Mouse (Mus musculus): ENCODE measurements around the gene Wnk4. TPM values are rescaled to one million over a fixed set of nuclear protein-coding genes. Genes with fewer than 3 reads are reported as not detected.

Wnk4 gene
- polyA plus RNA-seq, 1 experiment: 1.8 TPM

DNA sequence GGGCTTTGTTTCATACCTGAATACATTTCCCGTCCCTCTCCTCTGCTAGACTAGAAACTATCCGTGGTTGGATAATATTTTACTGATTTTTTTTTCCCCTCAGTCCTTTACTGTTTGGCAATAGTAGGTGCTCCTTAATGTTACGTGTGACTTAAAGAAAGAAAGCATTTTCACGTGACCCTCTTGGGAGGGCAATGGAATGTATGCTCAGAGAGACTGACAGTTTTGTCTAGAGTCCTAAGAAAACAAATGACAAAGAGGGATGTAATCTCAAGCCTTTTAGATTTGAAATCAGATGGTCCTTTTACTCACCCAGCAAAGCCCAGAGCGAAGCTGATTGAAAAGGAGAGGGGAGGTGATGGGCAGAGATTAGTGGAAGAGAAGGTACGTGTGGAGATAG lies 5.5 kb downstream of the Wnk4 start:
- H3K4me1 ChIP-seq (ENCODE audit: control insufficient read depth, insufficient read depth, low read length): peaks cover 10% of the 10 kb centered on the region; the same call in 1 of the 2 replicates

DNA sequence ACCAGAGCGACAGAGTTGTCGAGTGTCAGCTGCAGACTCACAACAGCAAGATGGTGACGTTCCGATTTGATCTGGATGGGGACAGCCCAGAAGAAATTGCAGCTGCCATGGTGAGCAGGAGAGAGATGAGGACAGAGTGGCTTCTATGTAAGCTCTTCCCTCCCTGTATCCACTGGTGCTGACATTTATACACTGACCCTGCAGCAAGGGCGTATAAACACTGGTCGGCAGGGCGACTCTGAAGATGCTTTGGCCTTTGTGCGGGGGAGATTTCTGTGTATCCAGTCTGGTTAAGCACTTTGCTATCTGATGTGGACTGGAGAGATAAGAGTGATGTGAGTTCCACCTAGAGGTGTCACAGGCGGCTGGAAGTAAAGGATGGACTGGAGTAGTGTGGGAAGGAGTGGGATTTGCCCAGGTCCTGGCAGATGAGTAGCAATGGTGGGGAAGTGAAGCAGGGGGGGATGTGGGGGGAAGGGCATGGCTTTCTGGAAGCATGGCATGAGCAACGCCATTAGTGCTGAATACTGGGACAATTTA lies 9.3 kb downstream of the Wnk4 start:
- H3K27ac ChIP-seq (ENCODE audit: insufficient read depth, low read length): no peak overlapping the region
- H3K4me1 ChIP-seq (ENCODE audit: control insufficient read depth, insufficient read depth, low read length): peaks cover 4% of the 10 kb centered on the region; the same call in 1 of the 2 replicates
- H3K4me3 ChIP-seq (ENCODE audit: insufficient read depth, low read length): no peak overlapping the region
- TF ChIP-seq CTCF (IDR thresholded peaks at IDR 0.05; ENCODE audit: borderline replicate concordance, insufficient read depth, low read length): no peak
- no peak for TF ChIP-seq POLR2A (IDR thresholded peaks at IDR 0.05; ENCODE audit: low read depth, low read length)

More for the DNA sequence above, 5.5 kb downstream of the Wnk4 start:
- TF ChIP-seq CTCF (IDR thresholded peaks at IDR 0.05; ENCODE audit: borderline replicate concordance, insufficient read depth, low read length) (no peak), POLR2A (IDR thresholded peaks at IDR 0.05; ENCODE audit: low read depth, low read length) (no peak)
- no peak overlapping the region for H3K4me3 ChIP-seq (ENCODE audit: insufficient read depth, low read length)
- H3K27ac ChIP-seq (ENCODE audit: insufficient read depth, low read length): no peak overlapping the region

- no peak for TF ChIP-seq CTCF (IDR thresholded peaks at IDR 0.05; ENCODE audit: borderline replicate concordance, insufficient read depth, low read length)
- TF ChIP-seq POLR2A (IDR thresholded peaks at IDR 0.05; ENCODE audit: low read depth, low read length): no peak
Observed at GRCm38 (mm10) chr11:101272446-101272845, 12.1 kb downstream of the Wnk4 start.

DNA sequence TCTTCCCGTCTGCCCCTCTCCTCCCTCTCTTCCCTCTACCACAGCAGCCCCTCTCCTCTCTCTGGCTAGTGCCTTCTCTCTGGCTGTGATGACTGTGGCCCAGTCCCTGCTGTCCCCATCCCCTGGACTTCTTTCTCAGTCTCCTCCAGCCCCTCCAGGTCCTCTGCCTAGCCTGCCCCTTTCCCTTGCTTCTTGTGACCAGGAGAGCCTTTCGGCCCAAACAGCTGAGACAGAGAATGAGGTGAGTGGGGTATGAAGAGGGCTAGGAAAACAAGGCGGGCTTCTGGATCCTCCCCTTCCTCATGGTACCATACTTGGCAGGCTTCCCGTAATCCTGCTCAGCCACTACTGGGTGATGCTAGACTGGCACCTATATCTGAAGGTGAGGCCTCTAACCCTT lies 14.9 kb downstream of the Wnk4 start:
- TF ChIP-seq POLR2A (IDR thresholded peaks at IDR 0.05; ENCODE audit: low read depth, low read length) (no peak), CTCF (IDR thresholded peaks at IDR 0.05; ENCODE audit: borderline replicate concordance, insufficient read depth, low read length) (no peak)
- peaks cover 5% of the 10 kb centered on the region; the same call in 1 of the 2 replicates for H3K4me1 ChIP-seq (ENCODE audit: control insufficient read depth, insufficient read depth, low read length)
- no peak overlapping the region for H3K4me3 ChIP-seq (ENCODE audit: insufficient read depth, low read length)
- H3K27ac ChIP-seq (ENCODE audit: insufficient read depth, low read length): no peak overlapping the region

More at GRCm38 (mm10) chr11:101272446-101272845, 12.1 kb downstream of the Wnk4 start:
- H3K27ac ChIP-seq (ENCODE audit: insufficient read depth, low read length): no peak overlapping the region
- H3K4me3 ChIP-seq (ENCODE audit: insufficient read depth, low read length): no peak overlapping the region
- H3K4me1 ChIP-seq (ENCODE audit: control insufficient read depth, insufficient read depth, low read length): peaks cover 3% of the 10 kb centered on the region; the same call in 1 of the 2 replicates

DNA sequence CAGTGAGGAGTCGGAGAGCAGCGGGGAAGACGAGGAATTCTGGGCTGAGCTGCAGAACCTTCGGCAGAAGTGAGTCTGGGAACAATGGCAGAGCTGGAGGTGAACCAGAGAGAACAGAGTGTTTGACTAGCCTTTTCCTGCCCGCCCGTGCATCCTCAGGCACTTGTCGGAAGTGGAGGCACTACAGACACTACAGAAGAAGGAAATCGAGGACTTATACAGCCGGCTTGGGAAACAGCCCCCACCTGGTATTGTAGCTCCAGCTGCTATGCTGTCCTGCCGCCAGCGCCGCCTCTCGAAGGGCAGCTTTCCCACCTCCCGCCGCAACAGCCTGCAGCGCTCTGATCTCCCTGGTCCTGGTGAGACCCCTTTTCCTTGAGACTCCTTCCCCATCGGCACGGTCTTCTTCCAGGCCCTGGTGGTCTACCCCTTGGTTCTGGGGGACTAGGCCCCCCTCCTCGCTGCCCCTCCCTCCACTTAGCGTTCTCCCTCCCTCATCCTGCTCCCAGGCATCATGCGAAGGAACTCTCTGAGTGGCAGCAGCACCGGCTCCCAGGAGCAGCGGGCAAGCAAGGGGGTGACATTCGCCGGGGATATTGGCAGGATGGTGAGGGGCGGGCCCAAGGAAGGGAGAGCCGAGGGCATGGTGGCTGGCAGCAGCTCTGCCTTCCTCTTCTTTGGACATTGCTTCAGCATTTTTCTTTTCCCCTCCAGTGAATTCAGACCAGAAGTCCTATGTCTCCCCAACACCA lies 16.1 kb downstream of the Wnk4 start:
- Histone ChIP-seq H3K4me1 (ENCODE audit: control insufficient read depth, insufficient read depth, low read length) (peaks cover 5% of the 10 kb centered on the region; the same call in 1 of the 2 replicates), H3K4me3 (ENCODE audit: insufficient read depth, low read length) (no peak overlapping the region), H3K27ac (ENCODE audit: insufficient read depth, low read length) (no peak overlapping the region)
- TF ChIP-seq POLR2A (IDR thresholded peaks at IDR 0.05; ENCODE audit: low read depth, low read length): no peak; the same call in 1 of the 2 replicates
- no peak for TF ChIP-seq CTCF (IDR thresholded peaks at IDR 0.05; ENCODE audit: borderline replicate concordance, insufficient read depth, low read length)

DNA sequence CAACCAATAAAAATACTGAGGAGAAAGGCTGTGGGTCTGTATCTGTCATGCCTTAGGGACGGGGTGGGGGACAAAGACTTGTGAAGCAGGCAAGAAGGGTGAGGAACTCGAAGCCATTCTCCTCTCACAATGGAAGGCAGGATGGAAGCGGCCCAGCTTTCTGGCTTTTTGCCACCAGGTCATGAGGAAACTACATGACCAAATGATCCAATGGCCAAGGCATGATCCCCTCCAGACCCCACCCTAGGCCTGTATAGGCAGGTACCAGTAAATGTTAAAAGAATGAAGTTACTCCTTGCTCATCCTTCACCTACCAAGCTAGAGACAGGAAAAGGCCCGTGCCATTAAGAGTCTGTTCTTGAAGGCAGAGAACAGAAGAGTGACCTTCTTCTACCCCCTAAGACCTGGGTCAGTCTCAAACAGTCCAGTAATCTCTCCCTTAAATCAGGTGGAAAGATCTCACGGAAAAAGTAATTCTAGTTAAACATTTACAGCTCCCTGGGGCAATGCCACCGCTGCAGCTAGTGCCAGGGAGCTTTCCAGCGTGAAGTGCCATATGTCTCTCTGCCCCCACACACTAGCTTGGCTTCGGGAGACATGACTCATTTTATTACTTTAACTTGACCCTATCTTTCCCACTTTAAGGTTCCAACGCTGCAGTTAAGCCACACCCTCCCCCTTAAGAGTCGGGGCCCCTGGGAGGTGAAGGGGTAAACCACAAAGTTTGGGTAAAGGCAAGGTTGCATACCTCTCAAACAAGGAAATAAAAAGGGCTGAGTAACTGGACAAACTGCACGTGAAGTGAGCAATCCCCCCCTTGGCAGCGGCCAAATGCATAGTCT lies 17.2 kb downstream of the Wnk4 start:
- peak overlapping the region; percentile 58; the same call in 1 of the 2 replicates for H3K27ac ChIP-seq (ENCODE audit: insufficient read depth, low read length)
- peak overlapping the region; percentile 73 for H3K4me3 ChIP-seq (ENCODE audit: insufficient read depth, low read length)
- TF ChIP-seq CTCF (IDR thresholded peaks at IDR 0.05; ENCODE audit: borderline replicate concordance, insufficient read depth, low read length): no peak
- TF ChIP-seq POLR2A (IDR thresholded peaks at IDR 0.05; ENCODE audit: low read depth, low read length): peak; percentile 29; the same call in 1 of the 2 replicates
- peaks cover 5% of the 10 kb centered on the region; the same call in 1 of the 2 replicates for H3K4me1 ChIP-seq (ENCODE audit: control insufficient read depth, insufficient read depth, low read length)

- Histone ChIP-seq H3K4me1 (ENCODE audit: control insufficient read depth, insufficient read depth, low read length) (peaks cover 5% of the 10 kb centered on the region; the same call in 1 of the 2 replicates), H3K27ac (ENCODE audit: insufficient read depth, low read length) (peak within 1 kb of the TSS; percentile 58), H3K4me3 (ENCODE audit: insufficient read depth, low read length) (peak within 1 kb of the TSS; percentile 73)
- no peak for TF ChIP-seq CTCF (IDR thresholded peaks at IDR 0.05; ENCODE audit: borderline replicate concordance, insufficient read depth, low read length)
- TF ChIP-seq POLR2A (IDR thresholded peaks at IDR 0.05; ENCODE audit: low read depth, low read length): peak; percentile 88
Observed at GRCm38 (mm10) chr11:101278223-101279192, 18.1 kb downstream of the Wnk4 start, which contains the start of the genes Cntd1 and Coa3. Gene Cntd1, plus strand, starts transcription at chr11:101279012. Gene Coa3, minus strand, starts transcription at chr11:101279114.

DNA sequence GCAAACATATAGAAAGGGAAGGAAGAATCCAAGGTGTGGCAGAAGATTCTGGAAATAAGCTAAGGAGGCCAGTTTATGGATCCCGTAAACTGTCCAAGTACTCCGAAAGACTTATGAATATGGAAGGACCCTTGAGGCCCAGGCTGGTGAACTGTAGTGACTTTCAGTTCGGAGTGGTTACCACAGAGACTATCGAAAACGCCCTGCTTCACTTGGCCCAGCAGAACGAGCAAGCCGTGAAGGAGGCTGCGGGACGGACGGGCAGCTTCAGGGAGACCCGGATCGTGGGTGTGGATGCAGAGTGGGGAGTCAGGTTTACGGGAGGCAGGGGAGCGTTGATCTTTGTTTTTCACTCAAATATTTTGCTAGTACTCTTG lies 18.8 kb downstream of the Wnk4 start:
- no peak for TF ChIP-seq CTCF (IDR thresholded peaks at IDR 0.05; ENCODE audit: borderline replicate concordance, insufficient read depth, low read length)
- no peak for TF ChIP-seq POLR2A (IDR thresholded peaks at IDR 0.05; ENCODE audit: low read depth, low read length)
- H3K27ac ChIP-seq (ENCODE audit: insufficient read depth, low read length): no peak overlapping the region
- peaks cover 5% of the 10 kb centered on the region; the same call in 1 of the 2 replicates for H3K4me1 ChIP-seq (ENCODE audit: control insufficient read depth, insufficient read depth, low read length)
- no peak overlapping the region for H3K4me3 ChIP-seq (ENCODE audit: insufficient read depth, low read length)

Measured in embryonic fibroblast, embryonic 13.5 days (primary cell).